Mouse (Mus musculus) heart, embryonic 14.5 days (tissue): ENCODE measurements around the gene Tbc1d7. TPM values are rescaled to one million over a fixed set of nuclear protein-coding genes. Genes with fewer than 3 reads are reported as not detected.

Source experiments
- ATAC-seq: fragments of 200-750 bp; cut with Nextera tagmentation; 2 replicates; pipeline ENCODE4 v1.8.0; 2017; ENCODE audit warnings: low read depth, moderate TSS enrichment; ENCODE audit not compliant: insufficient number of reproducible peaks, insufficient read depth, low FRiP score
- H3K27ac ChIP-seq, 2 experiments: fragments of 200-500 bp in 1 of 2; fragments of 300-500 bp in 1 of 2; sonication (generic) in 1 of 2; replicated peaks in 1 of 2; 2 replicates each; pipeline ENCODE4 v1.5.1; 2012 to 2014; ENCODE audit warnings: low read depth in 2 of 2, low read length in 2 of 2, control low read depth in 1 of 2, mild to moderate bottlenecking in 1 of 2, mixed read lengths in 1 of 2; ENCODE audit not compliant: control insufficient read depth in 1 of 2, insufficient read depth in 1 of 2
- H3K27me3 ChIP-seq: fragments of 300-500 bp; sonication (generic); 2 replicates; pipeline ENCODE4 v1.6.1; 2014; ENCODE audit warnings: mild to moderate bottlenecking, low read length, control low read depth; ENCODE audit not compliant: control insufficient read depth, insufficient read depth
- H3K36me3 ChIP-seq: fragments of 300-500 bp; sonication (generic); 2 replicates; pipeline ENCODE4 v1.6.1; 2014; ENCODE audit warnings: mild to moderate bottlenecking, control low read depth, low read length, mixed read lengths; ENCODE audit not compliant: control insufficient read depth, insufficient read depth
- H3K4me1 ChIP-seq, 2 experiments: fragments of 200-500 bp in 1 of 2; fragments of 300-500 bp in 1 of 2; sonication (generic) in 1 of 2; 2 replicates each; pipeline ENCODE4 v1.6.1; 2012 to 2014; ENCODE audit warnings: low read length in 2 of 2, control low read depth in 1 of 2, mixed read lengths in 1 of 2; ENCODE audit not compliant: control insufficient read depth in 2 of 2, insufficient read depth in 2 of 2
- H3K4me2 ChIP-seq: fragments of 300-500 bp; sonication (generic); 2 replicates; pipeline ENCODE4 v1.6.1; 2014; ENCODE audit warnings: mild to moderate bottlenecking, low read length
- H3K4me3 ChIP-seq, 2 experiments: fragments of 200-500 bp in 1 of 2; fragments of 300-500 bp in 1 of 2; sonication (generic) in 1 of 2; 2 replicates each; pipeline ENCODE4 v1.5.1; 2012 to 2014; ENCODE audit warnings: low read length in 2 of 2, mild to moderate bottlenecking in 2 of 2, control low read depth in 1 of 2, low read depth in 1 of 2, moderate library complexity in 1 of 2; ENCODE audit not compliant: control insufficient read depth in 1 of 2, insufficient read depth in 1 of 2
- H3K9ac ChIP-seq: fragments of 300-500 bp; sonication (generic); 2 replicates; pipeline ENCODE4 v1.6.1; 2014; ENCODE audit warnings: mild to moderate bottlenecking, low read length
- H3K9me3 ChIP-seq: fragments of 300-500 bp; sonication (generic); 2 replicates; pipeline ENCODE4 v1.6.1; 2016; ENCODE audit warnings: low read length, control low read depth; ENCODE audit not compliant: control insufficient read depth
- WGBS: fragments of 180-500 bp; shearing (Covaris S2); extraction: QIAGEN DNeasy Blood & Tissue Kit; methylation state at CpG from one replicate; pipeline ENCODE4 v1.1.7; 2014; 5-methylcytosine and 5-hydroxymethylcytosine counted together
- polyA plus RNA-seq: library from polyadenylated mRNA; unstranded; fragments of >200 nt; fragmentation: Nextera tagmentation; extraction: Ambion mirVana; gene quantifications from 2 replicates; pipeline ENCODE4 v1.2.1, GENCODE M21; 2014

Tbc1d7 gene
- polyA plus RNA-seq, 1 experiment from 2014 or later: 78.1 TPM

DNA sequence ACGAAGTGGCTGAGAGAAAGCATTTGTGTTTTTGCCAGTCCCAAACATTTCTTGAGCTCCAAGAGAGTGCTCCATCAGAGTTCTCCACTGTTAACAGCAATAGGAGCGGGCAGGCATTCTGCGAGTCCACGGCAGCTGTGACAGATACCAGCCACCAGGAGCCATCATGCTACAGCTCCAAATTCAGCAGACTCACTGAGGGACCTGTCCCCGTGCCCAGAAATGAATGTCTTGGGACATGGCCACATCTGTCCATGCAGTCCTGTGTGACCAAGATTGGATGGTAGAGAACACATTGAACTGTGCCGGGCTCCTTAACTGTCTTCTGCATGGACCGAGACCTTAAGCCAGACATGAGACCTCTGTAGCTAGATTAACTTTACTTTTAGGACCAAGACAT, 31.9 kb upstream of the Tbc1d7 start:
- H3K4me1 ChIP-seq: peaks cover 8 to 10% of the 10 kb centered on the region in 2 experiments
- peak overlapping the region in 1 of 2 experiments; percentile 8; a peak in 1 of 4 replicates for H3K27ac ChIP-seq
- H3K4me3 ChIP-seq: no peak overlapping the region
- peaks cover 6% of the 10 kb centered on the region; the same call in 1 of the 2 replicates for H3K36me3 ChIP-seq
- WGBS: 54% methylated on average over 7 of the region's 7 CpGs
- H3K27me3 ChIP-seq: peaks cover 10% of the 10 kb centered on the region; the same call in 1 of the 2 replicates
- ATAC-seq: no peak; the same call in 1 of the 2 replicates
- no peaks in the 10 kb centered on the region for H3K9me3 ChIP-seq
- H3K4me2 ChIP-seq: no peak overlapping the region
- no peak overlapping the region for H3K9ac ChIP-seq

GRCm38 (mm10) chr13:43202351-43202750, 31.1 kb upstream of the Tbc1d7 start:
- Histone ChIP-seq H3K4me2 (no peak overlapping the region), H3K9me3 (no peaks in the 10 kb centered on the region), H3K27ac (no peak overlapping the region), H3K4me1 (peaks cover 9 to 13% of the 10 kb centered on the region in 2 experiments), H3K36me3 (peaks cover 6% of the 10 kb centered on the region; the same call in 1 of the 2 replicates), H3K4me3 (no peak overlapping the region), H3K27me3 (peaks cover 10% of the 10 kb centered on the region; the same call in 1 of the 2 replicates), H3K9ac (no peak overlapping the region)
- no peak for ATAC-seq
- 79% methylated on average over 10 of the region's 10 CpGs for WGBS

DNA sequence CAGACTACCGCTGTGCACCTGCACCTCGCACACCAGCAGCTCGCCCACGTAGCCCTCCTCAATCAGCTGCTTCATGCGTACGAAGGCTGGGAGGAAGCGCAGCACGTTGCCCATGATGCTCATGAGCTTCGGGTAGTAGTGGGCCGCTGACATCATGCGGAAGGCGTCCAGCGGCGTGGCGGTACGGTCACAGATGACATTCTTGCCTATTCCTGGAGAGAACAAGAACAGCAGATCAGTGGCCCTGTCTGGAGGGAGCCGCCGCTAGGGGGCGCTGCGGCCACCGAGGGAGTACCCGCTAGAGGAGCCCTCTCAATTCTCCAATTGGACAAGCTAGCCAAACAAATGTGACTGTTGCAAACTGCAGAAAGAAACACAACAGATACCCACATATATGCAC, 29.7 kb upstream of the Tbc1d7 start:
- Histone ChIP-seq H3K9me3 (no peaks in the 10 kb centered on the region), H3K4me3 (no peak overlapping the region), H3K4me2 (no peak overlapping the region), H3K27ac (no peak overlapping the region), H3K27me3 (peaks cover 10% of the 10 kb centered on the region; the same call in 1 of the 2 replicates), H3K36me3 (peaks cover 6% of the 10 kb centered on the region; the same call in 1 of the 2 replicates), H3K9ac (no peak overlapping the region), H3K4me1 (peaks cover 19 to 24% of the 10 kb centered on the region in 2 experiments)
- ATAC-seq: no peak
- 38% methylated on average over 22 of the region's 22 CpGs for WGBS

- Histone ChIP-seq H3K27me3 (peaks cover 10% of the 10 kb centered on the region; the same call in 1 of the 2 replicates), H3K4me2 (no peak overlapping the region), H3K36me3 (peaks cover 6% of the 10 kb centered on the region; the same call in 1 of the 2 replicates), H3K9ac (no peak overlapping the region), H3K9me3 (no peaks in the 10 kb centered on the region), H3K4me3 (no peak overlapping the region), H3K4me1 (peaks cover 19 to 26% of the 10 kb centered on the region in 2 experiments), H3K27ac (no peak overlapping the region)
- WGBS: 79% methylated on average over 22 of the region's 22 CpGs
- ATAC-seq: no peak
Observed at GRCm38 (mm10) chr13:43200473-43200872, 29.2 kb upstream of the Tbc1d7 start.

DNA sequence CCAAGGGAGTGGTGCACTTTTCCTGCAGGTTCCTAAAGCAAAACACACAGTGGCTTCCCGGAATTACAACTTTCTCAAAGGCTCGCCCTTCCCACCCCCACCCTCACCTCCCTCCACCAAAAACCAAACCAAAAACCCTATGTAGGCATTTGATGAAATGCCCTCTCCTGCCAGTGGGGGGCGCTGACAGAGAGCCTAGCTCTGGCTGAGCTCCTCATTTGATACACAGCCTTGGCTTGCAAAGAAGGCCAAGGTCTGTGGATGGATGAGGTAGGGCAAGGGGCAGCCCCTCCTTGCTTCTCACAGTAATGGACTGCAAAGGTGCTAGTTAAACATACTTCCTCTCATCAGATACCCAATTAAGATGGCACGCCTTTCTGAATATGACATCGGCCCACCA, 28.4 kb upstream of the Tbc1d7 start:
- Histone ChIP-seq H3K4me1 (peaks cover 22 to 30% of the 10 kb centered on the region in 2 experiments), H3K9me3 (no peaks in the 10 kb centered on the region), H3K36me3 (peaks cover 6% of the 10 kb centered on the region; the same call in 1 of the 2 replicates), H3K4me2 (no peak overlapping the region), H3K4me3 (no peak overlapping the region), H3K9ac (no peak overlapping the region), H3K27ac (no peak overlapping the region), H3K27me3 (peaks cover 10% of the 10 kb centered on the region; the same call in 1 of the 2 replicates)
- ATAC-seq: no peak
- 74% methylated on average over 5 of the region's 5 CpGs for WGBS

DNA sequence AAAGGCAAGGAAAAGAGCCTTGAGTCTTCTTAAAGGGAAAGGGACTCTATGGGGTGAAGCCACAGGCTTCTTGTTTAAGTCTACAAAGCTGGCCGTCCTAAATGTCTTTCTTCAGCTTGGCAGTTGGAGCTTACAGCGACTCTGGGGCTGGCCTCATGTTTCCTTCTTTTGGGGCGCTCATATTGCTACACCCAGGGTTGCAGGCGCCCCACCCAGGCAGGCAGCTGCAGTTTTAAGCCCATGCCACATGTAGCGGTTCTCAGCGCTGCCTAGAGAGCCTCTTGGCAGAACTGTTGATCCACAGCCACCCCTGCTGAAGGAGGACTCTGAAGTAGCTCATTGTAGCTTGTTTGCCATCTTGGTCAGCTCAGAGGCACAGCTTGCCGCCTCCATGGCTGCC, 28.0 kb upstream of the Tbc1d7 start:
- WGBS: 89% methylated on average over 7 of the region's 7 CpGs
- Histone ChIP-seq H3K27ac (no peak overlapping the region), H3K4me2 (no peak overlapping the region), H3K4me3 (no peak overlapping the region), H3K27me3 (peaks cover 10% of the 10 kb centered on the region; the same call in 1 of the 2 replicates), H3K36me3 (peaks cover 6% of the 10 kb centered on the region; the same call in 1 of the 2 replicates), H3K9ac (no peak overlapping the region), H3K4me1 (peaks cover 22 to 30% of the 10 kb centered on the region in 2 experiments), H3K9me3 (no peaks in the 10 kb centered on the region)
- no peak for ATAC-seq

DNA sequence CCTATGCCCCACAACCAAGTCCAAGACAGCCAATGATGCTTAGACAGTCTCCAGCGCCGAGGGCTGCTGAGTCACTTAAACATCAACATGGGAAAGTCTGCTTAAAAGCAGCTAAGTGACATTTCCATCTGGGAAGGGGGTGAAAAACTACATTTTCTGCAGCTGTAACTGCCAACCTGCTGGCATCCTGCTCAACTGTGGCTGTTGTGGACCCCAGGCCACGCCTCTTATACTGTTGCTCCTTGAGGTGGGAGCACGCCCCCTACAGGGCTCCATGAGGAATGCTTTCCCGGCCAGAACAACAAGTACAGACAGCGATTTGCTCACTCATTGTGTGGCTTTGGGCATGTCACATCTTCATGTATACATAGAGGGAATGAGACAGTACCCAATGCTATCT, 25.9 kb upstream of the Tbc1d7 start:
- no peak overlapping the region for H3K9ac ChIP-seq
- H3K4me3 ChIP-seq: no peak overlapping the region
- 55% methylated on average over 6 of the region's 6 CpGs for WGBS
- no peaks in the 10 kb centered on the region for H3K9me3 ChIP-seq
- peaks cover 27 to 41% of the 10 kb centered on the region in 2 experiments for H3K4me1 ChIP-seq
- no peak overlapping the region for H3K27ac ChIP-seq
- no peak overlapping the region for H3K4me2 ChIP-seq
- peaks cover 6% of the 10 kb centered on the region; the same call in 1 of the 2 replicates for H3K36me3 ChIP-seq
- no peak for ATAC-seq
- peaks cover 10% of the 10 kb centered on the region; the same call in 1 of the 2 replicates for H3K27me3 ChIP-seq

- no peak overlapping the region for H3K9ac ChIP-seq
- H3K36me3 ChIP-seq: peaks cover 6% of the 10 kb centered on the region; the same call in 1 of the 2 replicates
- no peak overlapping the region for H3K4me3 ChIP-seq
- WGBS: under 1% methylated on average over 7 of the region's 7 CpGs
- peak overlapping the region; percentile 68 to 71 for H3K27ac ChIP-seq
- no peaks in the 10 kb centered on the region for H3K9me3 ChIP-seq
- H3K27me3 ChIP-seq: peaks cover 10% of the 10 kb centered on the region; the same call in 1 of the 2 replicates
- H3K4me1 ChIP-seq: peaks cover 37 to 52% of the 10 kb centered on the region in 2 experiments
- peak; percentile 85 for ATAC-seq
- peak overlapping the region; percentile 35 for H3K4me2 ChIP-seq
Observed at GRCm38 (mm10) chr13:43196000-43196399, 24.7 kb upstream of the Tbc1d7 start.
